Mouse (Mus musculus) myocyte (in vitro differentiated cells): ENCODE data around the gene Crtac1. TPM values are rescaled to one million over a fixed set of nuclear protein-coding genes. Genes with fewer than 3 reads are reported as not detected.

Experiments used
- H3K27me3 ChIP-seq: one replicate; pipeline ENCODE4 v1.6.1; 2011; ENCODE audit not compliant: control insufficient read depth, insufficient read depth, insufficient read length
- H3K36me3 ChIP-seq: one replicate; pipeline ENCODE4 v1.6.1; 2011; ENCODE audit not compliant: control insufficient read depth, insufficient read depth
- H3K4me2 ChIP-seq: one replicate; pipeline ENCODE4 v1.6.1; 2011; ENCODE audit warnings: low read depth, control low read depth
- H3K4me3 ChIP-seq: one replicate; pipeline ENCODE4 v1.5.1; 2011; ENCODE audit warnings: mild to moderate bottlenecking, control low read depth, moderate library complexity
- H3K79me2 ChIP-seq: one replicate; pipeline ENCODE4 v1.6.1; 2011; ENCODE audit not compliant: control insufficient read depth, insufficient read depth
- H3ac ChIP-seq: one replicate; pipeline ENCODE4 v1.6.1; 2011; ENCODE audit not compliant: control insufficient read depth, insufficient read length
- CEBPB ChIP-seq: IDR thresholded peaks from 2 replicates; pipeline ENCODE4 v1.6.1; 2011; ENCODE audit warnings: mild to moderate bottlenecking, moderate library complexity; ENCODE audit not compliant: poor library complexity, insufficient read depth, severe bottlenecking
- E2F4 ChIP-seq: IDR thresholded peaks from one replicate; pipeline ENCODE4 v1.6.1; 2011; ENCODE audit warnings: mild to moderate bottlenecking, control low read depth, moderate library complexity; ENCODE audit not compliant: insufficient read depth
- MAX ChIP-seq: IDR thresholded peaks from one replicate; pipeline ENCODE4 v1.6.1; 2011; ENCODE audit warnings: low read depth, mild to moderate bottlenecking, control low read depth
- MYOD1 ChIP-seq, 3 experiments: IDR thresholded peaks; one replicate each; pipeline ENCODE4 v1.6.1; 2011; ENCODE audit warnings: control low read depth in 2 of 3, low read depth in 2 of 3, mild to moderate bottlenecking in 2 of 3, moderate library complexity in 1 of 3; ENCODE audit not compliant: insufficient read length in 2 of 3, control insufficient read depth in 1 of 3
- MYOG ChIP-seq, 3 experiments: IDR thresholded peaks; one replicate each; pipeline ENCODE4 v1.6.1; 2011; ENCODE audit warnings: control low read depth in 2 of 3, low read depth in 2 of 3, mild to moderate bottlenecking in 2 of 3; ENCODE audit not compliant: insufficient read length in 2 of 3, control insufficient read depth in 1 of 3, insufficient read depth in 1 of 3
- POLR2A ChIP-seq: IDR thresholded peaks from one replicate; pipeline ENCODE4 v1.6.1; 2011; ENCODE audit warnings: low read depth, mild to moderate bottlenecking, control low read depth, moderate library complexity; ENCODE audit not compliant: insufficient read length
- POLR2AphosphoS2 ChIP-seq: IDR thresholded peaks from one replicate; pipeline ENCODE4 v1.6.1; 2011; ENCODE audit warnings: low read depth, control low read depth; ENCODE audit not compliant: insufficient read length
- REST ChIP-seq: IDR thresholded peaks from one replicate; pipeline ENCODE4 v1.6.1; 2011; ENCODE audit warnings: mild to moderate bottlenecking, control low read depth, moderate library complexity; ENCODE audit not compliant: insufficient read depth, insufficient read length
- SRF ChIP-seq: IDR thresholded peaks from one replicate; pipeline ENCODE4 v1.6.1; 2011; ENCODE audit warnings: low read depth; ENCODE audit not compliant: control insufficient read depth, insufficient read length
- TCF12 ChIP-seq: IDR thresholded peaks from one replicate; pipeline ENCODE4 v1.6.1; 2011; ENCODE audit warnings: mild to moderate bottlenecking, control low read depth; ENCODE audit not compliant: poor library complexity, insufficient read depth, severe bottlenecking
- TCF3 ChIP-seq: IDR thresholded peaks from one replicate; pipeline ENCODE4 v1.6.1; 2011; ENCODE audit warnings: low read depth, control low read depth; ENCODE audit not compliant: insufficient read length
- USF1 ChIP-seq: IDR thresholded peaks from one replicate; pipeline ENCODE4 v1.6.1; 2011; ENCODE audit warnings: low read depth, mild to moderate bottlenecking, control low read depth, moderate library complexity
- polyA plus RNA-seq: library from polyadenylated mRNA; unstranded; fragments of >200 nt; fragmentation: generic; extraction: Trizol; gene quantifications from one replicate; pipeline ENCODE4 v1.2.1, GENCODE M21; 2012; ENCODE audit warnings: missing spikeins

Gene Crtac1
- polyA plus RNA-seq, 1 experiment: not detected

DNA sequence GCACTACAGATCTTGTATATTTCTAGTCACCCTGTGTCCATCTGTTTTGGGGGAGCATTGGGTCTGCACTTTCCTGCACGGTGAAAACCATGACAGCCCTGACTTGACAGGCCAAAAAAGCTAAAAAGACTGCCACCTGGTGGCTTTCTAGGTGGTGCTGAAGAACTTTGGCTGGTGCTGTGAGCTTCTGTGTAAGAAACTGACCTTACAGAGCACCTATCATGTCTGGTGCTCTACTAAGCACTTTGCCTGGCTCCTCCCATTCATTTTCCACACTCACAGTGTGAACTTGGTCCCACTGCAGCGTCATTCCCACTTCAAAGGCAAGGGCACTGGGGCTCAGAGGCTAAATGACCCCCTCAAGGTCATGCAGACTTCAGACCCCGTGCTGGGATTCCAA, 8.5 kb upstream of the Crtac1 start:
- Histone ChIP-seq H3K4me2 (no peak overlapping the region), H3K27me3 (no peaks in the 10 kb centered on the region), H3ac (no peak overlapping the region), H3K4me3 (no peak overlapping the region), H3K79me2 (no peaks in the 10 kb centered on the region), H3K36me3 (no peaks in the 10 kb centered on the region)
- no peak for TF ChIP-seq SRF
- TF ChIP-seq E2F4: no peak
- TF ChIP-seq CEBPB: no peak
- TF ChIP-seq USF1: no peak
- no peak for TF ChIP-seq POLR2AphosphoS2
- TF ChIP-seq MAX: no peak
- TF ChIP-seq TCF3: no peak
- TF ChIP-seq MYOD1 (IDR thresholded peaks at IDR 0.05; ENCODE audit: control insufficient read depth in 1 of 3, insufficient read length in 2 of 3, low read depth in 2 of 3): no peak
- no peak for TF ChIP-seq POLR2A
- TF ChIP-seq TCF12: no peak
- no peak for TF ChIP-seq MYOG (IDR thresholded peaks at IDR 0.05; ENCODE audit: control insufficient read depth in 1 of 3, insufficient read depth in 1 of 3, insufficient read length in 2 of 3, low read depth in 2 of 3)
- TF ChIP-seq REST: no peak

DNA sequence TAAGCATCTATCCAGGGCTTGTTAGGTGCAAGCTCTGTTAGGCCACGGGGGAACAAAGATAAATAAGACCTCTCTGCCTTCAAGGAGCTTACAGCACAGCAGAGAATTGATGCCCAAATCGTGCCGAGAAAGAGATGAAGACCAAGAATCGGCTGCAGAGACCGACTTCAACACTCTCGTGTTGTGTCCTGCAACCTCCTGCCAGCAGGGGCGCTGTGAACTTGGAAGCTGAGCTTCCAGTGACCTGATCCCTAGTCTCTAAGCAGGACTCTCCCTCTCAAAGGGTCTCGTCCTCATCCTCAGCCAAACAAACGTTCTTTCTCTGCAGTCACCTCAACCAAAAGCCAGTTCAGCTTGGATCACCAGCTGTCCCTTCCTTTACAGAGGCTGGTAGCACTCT, 7.8 kb upstream of the Crtac1 start:
- no peak for TF ChIP-seq MYOD1 (IDR thresholded peaks at IDR 0.05; ENCODE audit: control insufficient read depth in 1 of 3, insufficient read length in 2 of 3, low read depth in 2 of 3)
- no peak for TF ChIP-seq MAX
- no peak for TF ChIP-seq MYOG (IDR thresholded peaks at IDR 0.05; ENCODE audit: control insufficient read depth in 1 of 3, insufficient read depth in 1 of 3, insufficient read length in 2 of 3, low read depth in 2 of 3)
- TF ChIP-seq SRF: no peak
- TF ChIP-seq E2F4: no peak
- no peak for TF ChIP-seq REST
- TF ChIP-seq TCF12: no peak
- TF ChIP-seq POLR2A: no peak
- TF ChIP-seq POLR2AphosphoS2: no peak
- TF ChIP-seq USF1: no peak
- no peak for TF ChIP-seq CEBPB
- TF ChIP-seq TCF3: no peak
- H3ac ChIP-seq: no peak overlapping the region
- H3K79me2 ChIP-seq: no peaks in the 10 kb centered on the region
- H3K36me3 ChIP-seq: no peaks in the 10 kb centered on the region
- no peak overlapping the region for H3K4me3 ChIP-seq
- no peak overlapping the region for H3K4me2 ChIP-seq
- H3K27me3 ChIP-seq: no peaks in the 10 kb centered on the region

DNA sequence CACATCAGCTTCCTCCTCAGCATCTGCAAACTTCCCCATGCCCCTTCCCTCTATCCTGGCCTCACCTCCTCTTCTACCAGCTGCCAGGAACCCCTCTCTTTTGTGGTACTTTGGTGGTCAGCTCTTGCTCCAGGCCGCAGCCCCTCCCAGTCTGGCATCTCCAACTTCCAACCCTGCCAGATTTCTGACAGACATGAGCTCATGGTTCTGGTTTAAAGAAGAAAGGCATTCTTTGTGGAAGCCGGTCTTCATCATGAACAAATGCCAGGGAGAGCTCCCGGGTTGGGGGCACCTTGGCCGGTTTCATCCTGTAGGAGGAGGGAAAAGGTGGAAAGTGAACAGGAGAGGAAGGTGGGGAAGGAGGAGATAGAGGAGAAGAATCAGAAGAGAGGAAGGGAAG, 4.0 kb upstream of the Crtac1 start:
- Histone ChIP-seq H3K79me2 (no peaks in the 10 kb centered on the region), H3ac (no peak overlapping the region), H3K27me3 (peaks cover 21% of the 10 kb centered on the region), H3K36me3 (no peaks in the 10 kb centered on the region), H3K4me3 (no peak overlapping the region), H3K4me2 (no peak overlapping the region)
- TF ChIP-seq TCF12: no peak
- no peak for TF ChIP-seq E2F4
- no peak for TF ChIP-seq TCF3
- no peak for TF ChIP-seq USF1

DNA sequence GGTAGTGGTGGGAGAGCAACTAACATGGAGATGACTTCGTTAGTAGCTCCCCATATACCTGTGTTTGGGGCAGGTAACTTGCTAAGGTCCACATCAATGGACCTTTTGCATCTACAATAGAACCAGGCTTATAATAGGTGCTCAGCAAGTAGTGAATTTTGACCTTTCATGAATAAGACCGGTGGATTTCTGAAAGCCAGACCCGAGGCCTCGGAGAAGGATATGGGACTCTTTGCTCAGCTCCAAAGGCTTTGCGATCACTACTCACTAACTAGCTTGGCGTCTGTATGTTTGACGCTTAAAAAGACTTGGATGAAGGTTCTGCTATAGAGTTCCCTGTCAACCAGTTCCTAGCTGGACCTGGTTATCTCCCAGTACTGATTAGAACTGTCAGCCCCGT, 1.2 kb upstream of the Crtac1 start:
- TF ChIP-seq CEBPB: no peak
- no peak for TF ChIP-seq MYOG (IDR thresholded peaks at IDR 0.05; ENCODE audit: control insufficient read depth in 1 of 3, insufficient read depth in 1 of 3, insufficient read length in 2 of 3, low read depth in 2 of 3)
- no peak for TF ChIP-seq USF1
- no peak for TF ChIP-seq POLR2A
- no peak for TF ChIP-seq SRF
- TF ChIP-seq POLR2AphosphoS2: no peak
- TF ChIP-seq MYOD1 (IDR thresholded peaks at IDR 0.05; ENCODE audit: control insufficient read depth in 1 of 3, insufficient read length in 2 of 3, low read depth in 2 of 3): no peak
- no peak for TF ChIP-seq REST
- TF ChIP-seq E2F4: no peak
- no peak for TF ChIP-seq MAX
- Histone ChIP-seq H3K79me2 (no peaks in the 10 kb centered on the region), H3K36me3 (no peaks in the 10 kb centered on the region), H3K4me3 (no peak overlapping the region), H3ac (no peak overlapping the region), H3K27me3 (peaks cover 21% of the 10 kb centered on the region), H3K4me2 (no peak overlapping the region)

DNA sequence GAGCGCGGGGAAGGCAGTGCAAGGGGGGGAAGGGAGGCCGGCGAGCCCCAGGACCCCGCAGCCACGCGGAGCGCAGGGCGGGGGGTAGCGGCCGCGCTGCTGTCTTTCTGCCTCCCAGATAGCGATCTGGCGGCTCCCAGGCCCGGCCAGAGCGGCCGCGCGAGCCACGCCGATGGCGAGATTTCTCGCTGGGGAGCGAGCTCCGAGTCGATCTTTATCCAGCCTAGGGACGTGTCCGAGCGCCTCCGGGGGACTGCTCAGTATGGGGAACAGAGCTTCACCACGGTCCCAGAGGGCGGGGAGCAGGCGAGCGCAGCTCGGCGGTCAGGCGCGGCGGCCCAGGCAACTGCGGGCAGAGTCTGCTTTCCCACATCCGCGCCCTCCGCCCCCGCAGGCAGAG, 608 bp upstream of the Crtac1 start:
- Histone ChIP-seq H3ac (no peak overlapping the region), H3K4me3 (no peak overlapping the region), H3K36me3 (no peaks in the 10 kb centered on the region), H3K27me3 (peaks cover 21% of the 10 kb centered on the region), H3K79me2 (no peaks in the 10 kb centered on the region), H3K4me2 (no peak overlapping the region)
- TF ChIP-seq TCF12 (no peak), POLR2AphosphoS2 (no peak), USF1 (no peak), CEBPB (no peak), TCF3 (no peak), REST (no peak), MYOD1 (IDR thresholded peaks at IDR 0.05; ENCODE audit: control insufficient read depth in 1 of 3, insufficient read length in 2 of 3, low read depth in 2 of 3) (no peak), E2F4 (no peak), SRF (no peak), MYOG (IDR thresholded peaks at IDR 0.05; ENCODE audit: control insufficient read depth in 1 of 3, insufficient read depth in 1 of 3, insufficient read length in 2 of 3, low read depth in 2 of 3) (no peak), MAX (no peak), POLR2A (no peak)
